Mouse (Mus musculus) mature B cell (primary cell): ENCODE data around the gene Zfp64.
"Not testable (repeated sequence)": the region's sequence is repeated elsewhere in the genome, so short reads cannot be mapped to it uniquely, and the experiment has no call there.

Experiments
- in situ Hi-C: fragments of 300-500 bp; cut with MboI; formaldehyde crosslinking; loops from 2 replicates; pipeline ENCODE4 v1.14.3; 2019

Zfp64 gene

DNA sequence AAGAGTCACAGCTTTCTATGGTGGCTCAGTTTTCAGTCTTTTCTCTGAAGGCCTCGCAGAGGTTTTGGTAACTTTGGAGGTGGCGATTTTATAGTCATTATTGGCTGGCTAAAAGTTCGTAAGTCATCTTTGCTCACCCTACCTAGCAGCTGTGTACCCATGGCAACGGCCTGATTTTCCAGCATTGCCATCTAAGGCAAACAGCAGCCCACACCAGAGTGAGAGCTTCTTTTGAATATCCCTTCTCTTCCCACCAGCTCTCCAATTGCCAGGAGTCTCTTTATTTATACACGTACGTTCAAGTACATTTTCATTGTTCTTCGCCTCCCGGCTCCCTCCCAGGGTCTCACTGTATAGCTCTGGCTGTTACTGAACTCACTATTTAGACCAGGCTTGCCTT lies 59.9 kb downstream of the Zfp64 start:
- in situ Hi-C loops: no loop called here

GRCm38 (mm10) chr2:168894738-168895137 lies 60.6 kb downstream of the Zfp64 start:
- in situ Hi-C loops: no loop called here

GRCm38 (mm10) chr2:168892057-168892456 lies 63.3 kb downstream of the Zfp64 start:
- in situ Hi-C loops: no loop called here

DNA sequence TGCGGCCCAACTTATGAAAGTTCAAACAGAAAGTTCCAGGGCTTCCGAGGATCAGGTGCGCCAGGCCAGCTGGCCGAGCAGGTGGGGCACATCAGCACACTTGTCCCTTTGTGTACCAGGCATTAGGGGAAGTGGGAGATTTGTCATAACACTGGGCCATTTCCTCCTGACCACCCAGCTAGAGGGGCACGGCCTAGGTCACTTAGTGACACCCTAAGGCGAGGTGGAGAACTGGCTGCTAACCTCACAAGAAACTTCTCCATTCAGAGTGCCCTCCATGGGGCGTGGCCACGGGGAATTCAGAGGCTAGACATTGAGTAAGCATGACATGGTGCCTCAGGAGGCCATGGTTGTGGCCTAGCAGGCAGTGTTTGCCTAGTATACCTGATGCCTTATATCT lies 70.7 kb downstream of the Zfp64 start:
- in situ Hi-C loops: no loop called here

DNA sequence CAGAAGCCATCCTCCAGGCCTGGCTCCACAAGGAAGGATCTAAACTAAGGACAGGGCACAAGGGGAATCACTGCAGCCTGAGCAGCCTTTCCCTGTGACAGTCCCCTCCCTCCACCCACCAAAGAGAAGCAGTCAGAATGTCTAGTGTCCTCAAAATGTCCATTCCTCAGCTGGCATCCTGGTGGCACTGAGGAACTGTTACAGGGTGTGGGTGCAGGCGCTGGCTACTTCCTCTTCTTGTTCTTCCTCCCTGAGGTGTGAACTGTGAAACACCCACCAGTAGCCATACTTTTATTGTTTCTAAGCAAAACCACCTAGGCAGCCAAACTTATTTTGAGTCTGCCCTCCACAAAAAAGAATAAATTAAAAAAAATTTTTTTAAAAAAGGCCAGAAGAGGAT lies 72.4 kb downstream of the Zfp64 start:
- in situ Hi-C loops: no loop called here

DNA sequence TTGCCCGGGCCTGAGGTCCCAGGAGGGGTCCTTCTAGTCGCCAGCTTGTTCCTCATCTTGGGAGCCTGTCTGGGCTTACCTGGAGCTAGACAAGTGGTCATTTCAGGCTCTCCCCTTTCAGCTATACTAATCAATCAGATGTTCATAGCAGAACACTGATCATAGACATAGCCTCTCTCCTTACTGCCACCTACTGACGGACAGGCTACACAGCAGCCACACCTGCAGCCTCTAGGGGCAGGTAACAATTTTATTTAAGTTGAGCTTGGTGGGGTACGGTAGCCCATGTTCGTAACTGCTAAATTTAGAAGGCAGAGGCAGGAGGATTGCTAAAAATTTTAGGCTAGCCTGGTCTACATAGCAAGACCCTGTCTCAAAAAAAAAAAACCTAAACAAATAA lies 73.5 kb downstream of the Zfp64 start:
- in situ Hi-C loops: no loop called here

DNA sequence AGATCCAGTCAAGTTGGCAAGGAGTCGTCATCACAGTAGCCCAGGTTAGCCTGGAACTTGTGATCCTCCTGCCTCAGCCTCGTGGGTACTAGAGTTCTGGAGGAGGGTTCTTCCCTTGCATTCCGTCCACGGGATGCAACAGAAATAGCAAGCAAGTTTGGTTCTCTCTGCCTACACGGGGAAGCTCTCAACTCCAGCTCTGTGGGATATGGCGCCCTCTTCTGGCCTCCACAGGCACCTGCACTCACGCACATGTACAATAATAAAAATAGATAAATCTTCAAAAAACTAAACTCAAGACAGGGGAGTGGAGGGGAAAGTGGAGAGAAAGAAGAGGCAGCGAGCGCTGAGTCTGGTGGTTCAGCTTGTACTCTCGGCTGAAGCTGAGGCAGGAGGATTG lies 75.8 kb downstream of the Zfp64 start:
- in situ Hi-C loops: no loop called here

DNA sequence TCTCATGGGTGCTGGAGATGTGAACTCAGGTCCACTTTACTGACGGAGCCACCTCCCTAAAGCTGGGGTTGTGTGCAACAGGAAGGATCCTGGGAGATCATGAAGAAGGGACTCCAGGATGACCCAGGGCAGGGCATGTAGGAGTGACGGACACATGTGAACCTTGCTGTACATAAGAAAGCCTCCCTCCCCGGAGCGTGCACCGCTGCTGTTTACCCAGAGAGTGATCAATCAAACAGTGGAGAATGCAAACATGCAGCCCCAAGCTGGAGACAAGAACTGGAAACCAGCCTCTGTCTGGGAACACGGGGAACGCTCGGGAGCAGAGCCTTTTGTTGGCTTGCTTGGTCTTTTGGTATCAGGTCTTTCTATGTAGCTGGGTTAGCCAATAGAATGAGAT lies 76.7 kb downstream of the Zfp64 start:
- in situ Hi-C loops: no loop called here

DNA sequence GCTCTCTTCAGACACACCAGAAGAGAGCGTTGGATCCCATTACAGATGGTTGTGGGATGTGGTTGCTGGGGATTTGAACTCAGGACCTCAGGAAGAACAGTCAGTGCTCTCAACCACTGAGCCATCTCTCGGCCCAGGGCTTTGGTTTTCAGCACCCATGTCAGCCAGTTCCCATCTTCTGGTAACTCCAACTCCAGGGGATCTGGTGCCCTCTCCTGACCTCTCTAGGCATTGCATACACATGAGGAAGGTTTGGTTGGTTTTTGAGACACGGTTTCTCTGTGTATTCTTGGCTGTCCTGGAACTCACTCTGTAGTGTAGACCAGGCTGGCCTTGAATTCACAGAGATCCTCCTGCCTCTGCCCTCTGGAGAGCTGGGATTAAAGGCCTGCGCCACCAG lies 77.2 kb downstream of the Zfp64 start:
- in situ Hi-C loops: no loop called here

GRCm38 (mm10) chr2:168876631-168877030 lies 78.8 kb downstream of the Zfp64 start:
- in situ Hi-C loops: no loop called here

- in situ Hi-C loops: no loop called here
Observed at GRCm38 (mm10) chr2:168874498-168874897, 80.9 kb downstream of the Zfp64 start.

DNA sequence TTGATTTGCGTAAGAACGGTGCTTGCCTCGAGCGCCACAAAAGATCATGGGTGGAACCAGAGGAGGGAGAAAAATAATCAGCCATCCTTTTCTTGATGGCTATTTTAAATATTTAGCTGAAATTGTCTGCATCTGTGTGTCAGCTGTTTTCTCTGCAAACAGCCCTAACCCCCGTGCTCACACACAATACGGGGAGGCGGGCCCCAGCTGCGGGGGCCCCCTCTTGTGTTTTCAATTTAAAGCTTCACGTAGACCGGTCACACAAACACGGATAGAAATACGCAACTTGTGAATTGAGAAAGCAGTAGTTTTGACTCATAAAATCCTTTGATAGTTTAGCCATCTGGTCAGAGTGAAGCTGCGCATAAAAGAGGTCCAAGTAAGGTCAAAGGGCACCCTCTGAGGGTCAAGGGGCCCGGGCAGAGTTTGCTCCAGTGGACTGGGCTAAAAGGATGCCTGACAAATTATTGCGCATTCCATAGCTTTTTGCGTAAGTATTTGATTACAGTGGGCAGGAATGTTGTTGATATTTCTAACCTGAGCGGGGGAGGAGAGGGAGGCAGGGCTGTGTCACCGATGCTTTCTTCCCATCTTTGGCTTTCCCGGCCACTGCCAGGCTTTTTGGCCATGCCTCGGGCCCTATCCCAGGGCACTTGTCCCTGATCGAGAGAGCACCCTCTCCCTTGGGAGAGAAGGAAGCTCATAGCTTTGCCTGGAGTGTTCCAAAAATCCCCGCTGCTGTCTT lies 83.4 kb downstream of the Zfp64 start:
- in situ Hi-C loops: no loop called here

- in situ Hi-C loops: no loop called here
Observed at GRCm38 (mm10) chr2:168870480-168870879, 84.9 kb downstream of the Zfp64 start.

GRCm38 (mm10) chr2:168866942-168867341 lies 88.4 kb downstream of the Zfp64 start:
- in situ Hi-C loops: no loop called here

DNA sequence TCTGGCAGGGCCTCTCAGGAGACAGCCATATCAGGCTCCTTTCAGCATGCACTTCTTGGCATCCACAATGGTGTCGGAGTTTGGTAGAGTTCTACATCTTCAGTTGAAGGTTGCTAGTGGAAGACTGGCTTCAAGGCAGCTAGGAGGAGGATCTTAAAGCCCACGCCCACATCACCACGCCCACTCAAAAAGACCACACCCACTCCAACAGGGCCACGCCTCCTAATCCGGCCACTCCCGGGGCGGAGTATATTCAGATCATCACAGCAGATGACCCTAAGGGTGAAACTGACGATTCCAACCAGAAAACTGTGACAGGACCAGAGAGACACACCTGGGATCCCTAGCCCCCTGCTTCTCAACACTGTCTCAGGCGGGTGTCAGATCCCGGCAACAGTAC lies 89.0 kb downstream of the Zfp64 start:
- in situ Hi-C loops: no loop called here

GRCm38 (mm10) chr2:168864905-168865304 lies 90.5 kb downstream of the Zfp64 start:
- in situ Hi-C loops: no loop called here

GRCm38 (mm10) chr2:168862694-168863093 lies 92.7 kb downstream of the Zfp64 start:
- in situ Hi-C loops: no loop called here

GRCm38 (mm10) chr2:168860922-168861740 lies 94.3 kb downstream of the Zfp64 start:
- in situ Hi-C loops: no loop called here

DNA sequence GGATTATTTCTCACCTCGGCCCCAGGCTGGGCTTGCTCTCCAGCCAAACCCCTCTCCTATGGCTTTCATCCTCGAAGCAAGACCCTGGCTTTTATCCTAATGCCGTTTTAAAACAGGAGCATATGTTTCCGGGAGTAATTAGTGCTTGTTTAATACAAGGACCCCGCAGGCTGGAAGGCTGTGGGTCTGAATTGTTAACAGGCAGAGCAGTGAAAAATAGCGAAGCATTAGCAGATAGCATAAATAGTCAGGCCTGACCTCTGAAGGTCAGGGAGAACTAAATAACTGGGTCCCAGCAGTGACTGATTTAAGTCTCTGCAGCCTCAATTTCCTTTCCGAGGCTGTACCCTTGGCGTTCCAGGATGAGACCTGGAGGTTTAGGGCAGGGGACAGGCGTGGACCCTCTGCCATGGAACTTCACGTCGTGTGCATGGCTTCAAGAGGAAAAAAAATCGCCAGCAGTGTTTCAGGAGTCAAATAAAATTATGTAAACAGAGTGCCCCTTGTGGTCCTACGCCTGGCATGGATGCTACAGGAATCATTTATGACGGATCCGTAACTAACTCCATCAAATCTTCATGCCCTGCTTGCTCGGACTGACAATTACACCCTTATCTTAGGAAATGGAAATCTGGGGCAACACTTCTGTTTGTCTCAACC lies 95.2 kb downstream of the Zfp64 start:
- in situ Hi-C loops: no loop called here

DNA sequence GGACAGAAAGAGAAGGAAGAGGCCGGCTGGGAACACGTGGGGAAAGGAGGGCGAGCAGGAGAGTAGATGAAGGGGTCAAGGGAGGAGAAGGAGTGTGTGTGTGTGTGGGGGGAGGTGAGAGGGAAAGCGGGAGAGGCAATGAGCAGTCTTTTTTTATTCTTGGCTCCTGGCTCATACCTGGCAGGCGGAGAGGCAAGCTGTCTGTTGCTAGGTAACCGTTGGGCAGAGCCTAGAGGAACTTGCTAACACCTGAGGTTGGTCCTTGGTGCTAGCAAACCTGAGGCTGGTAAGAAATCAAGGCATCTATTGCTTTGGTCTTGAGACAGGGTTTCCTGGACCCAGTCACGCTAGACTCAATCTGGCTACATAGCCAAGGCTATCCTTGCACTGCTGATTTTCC lies 98.7 kb downstream of the Zfp64 start:
- in situ Hi-C loops: no loop called here

DNA sequence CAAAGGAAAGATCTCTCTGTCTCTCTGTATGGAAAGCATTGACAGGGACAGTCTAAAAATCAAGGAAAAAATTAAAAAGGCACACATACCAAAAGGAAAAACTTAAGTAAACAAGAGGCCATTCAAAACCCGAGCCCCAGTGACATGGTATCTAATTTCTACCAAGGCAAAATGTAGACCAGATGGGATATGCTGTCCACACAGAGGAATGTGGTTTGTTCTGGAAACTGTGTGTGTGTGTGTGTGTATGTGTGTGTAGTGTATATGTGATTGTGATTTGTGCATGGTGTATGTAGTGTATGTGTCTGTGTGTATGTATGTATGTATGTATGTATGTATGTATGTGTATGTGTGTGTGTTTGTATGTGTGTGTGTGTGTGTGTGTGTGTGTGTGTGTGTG lies 100.6 kb downstream of the Zfp64 start:
- in situ Hi-C loops: no loop called here

DNA sequence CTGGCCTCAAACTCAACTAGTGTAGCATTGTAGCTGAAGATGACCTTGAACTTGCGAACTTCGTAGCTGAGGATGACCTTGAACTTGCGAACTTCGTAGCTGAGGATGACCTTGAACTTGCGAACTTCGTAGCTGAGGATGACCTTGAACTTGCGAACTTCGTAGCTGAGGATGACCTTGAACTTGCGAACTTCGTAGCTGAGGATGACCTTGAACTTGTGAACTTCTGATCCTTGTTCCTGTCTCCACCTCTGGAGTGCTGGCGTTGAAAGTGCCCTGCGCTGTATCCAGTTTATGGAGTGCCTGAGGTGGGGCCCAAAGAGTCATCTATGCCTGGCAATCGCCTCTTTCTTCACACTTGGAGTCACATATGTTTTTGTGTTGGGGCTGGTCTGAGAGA lies 101.5 kb downstream of the Zfp64 start:
- in situ Hi-C loops: not testable (repeated sequence)

DNA sequence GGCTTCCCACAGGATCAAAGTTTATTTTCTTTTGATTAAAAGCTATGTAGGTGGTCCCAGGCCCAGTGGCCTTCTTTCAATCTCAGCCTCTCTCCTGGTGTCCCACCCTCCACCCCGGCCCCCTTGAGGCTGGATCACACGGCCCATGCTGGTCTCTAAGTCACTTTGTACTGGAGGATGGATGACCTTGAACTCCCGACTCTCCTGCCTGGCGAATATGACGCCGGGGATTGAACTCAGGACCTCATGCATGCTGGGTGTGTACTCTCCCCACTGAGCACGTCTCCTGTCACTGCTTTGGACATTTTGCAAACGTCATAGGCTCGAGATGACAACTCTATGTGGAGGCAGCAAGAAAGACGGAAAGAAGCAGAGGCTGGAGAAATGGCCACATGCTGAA lies 103.8 kb downstream of the Zfp64 start:
- in situ Hi-C loops: no loop called here
